Mouse (Mus musculus): ENCODE measurements at regions not wholly inside any gene's neighbourhood (a gene's known extent, or its start where the extent isn't known, plus 50 kb on each side); places are given as distances from the start of the nearest gene placed in this dataset.

GRCm38 (mm10) chr4:135632443-135632842, 53.6 kb upstream of the Ifnlr1 start:
- in situ Hi-C loops (cut with MboI, MseI): no loop called here

GRCm38 (mm10) chr4:135629793-135630569, 56.1 kb upstream of the Ifnlr1 start:
- in situ Hi-C loops (cut with MboI, MseI): loop anchor here (10.0 kb wide), 1 partner anchor 1105 kb away; no protein-coding TSS in a partner anchor

DNA sequence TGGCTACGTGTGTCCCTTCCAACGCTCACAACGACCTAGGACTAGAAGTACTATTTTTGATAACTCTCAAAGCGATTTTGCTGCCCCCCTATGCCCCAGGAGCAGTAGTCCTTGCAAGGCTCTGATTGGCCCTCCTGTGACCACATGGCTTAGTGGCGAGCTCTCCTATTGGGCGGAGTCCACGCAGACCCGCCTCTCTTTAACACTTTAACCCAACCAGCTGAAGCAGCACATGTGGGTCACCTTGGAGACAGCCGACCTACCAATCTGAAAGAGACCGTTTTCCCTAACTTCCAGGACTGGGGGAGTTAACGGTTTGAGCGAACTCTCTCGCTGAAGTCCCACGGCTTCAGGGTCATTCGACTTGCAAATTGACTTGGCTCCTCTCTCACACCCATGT, 53.0 kb upstream of the Grhl3 start:
- in situ Hi-C loops (cut with MboI, MseI): loop anchor here (10.0 kb wide), 1 partner anchor 1108 kb away; no protein-coding TSS in a partner anchor

- in situ Hi-C loops (cut with MboI, MseI): loop anchor here (10.0 kb wide), 1 partner anchor 1112 kb away; no protein-coding TSS in a partner anchor
Measured at GRCm38 (mm10) chr4:135623121-135623707, 49.8 kb upstream of the Grhl3 start.
